Mouse (Mus musculus) spleen, adult 2 months (tissue): ENCODE data around the gene Slc4a7. TPM values are rescaled to one million over a fixed set of nuclear protein-coding genes. Genes with fewer than 3 reads are reported as not detected.

Experiments used
- DNase-seq, 2 experiments: peaks; one replicate each; pipeline versions ENCODE4 v3.0.0 to v3.0.0-alpha.2; 2012 to 2021; ENCODE audit warnings: low spot score in 2 of 2, low read depth in 1 of 2
- H3K27ac ChIP-seq: fragments of 200-500 bp; 2 replicates; pipeline ENCODE4 v1.5.1; 2012; ENCODE audit warnings: low read length, inconsistent platforms; ENCODE audit not compliant: insufficient read depth
- H3K27me3 ChIP-seq: fragments of 200-500 bp; 2 replicates; pipeline ENCODE4 v1.6.1; 2012; ENCODE audit warnings: mild to moderate bottlenecking, moderate library complexity, low read length, inconsistent platforms; ENCODE audit not compliant: control insufficient read depth, insufficient read depth
- H3K36me3 ChIP-seq: fragments of 200-500 bp; 2 replicates; pipeline ENCODE4 v1.6.1; 2012; ENCODE audit warnings: mild to moderate bottlenecking, low read length, inconsistent platforms; ENCODE audit not compliant: control insufficient read depth, insufficient read depth
- H3K4me1 ChIP-seq: fragments of 200-500 bp; 2 replicates; pipeline ENCODE4 v1.6.1; 2011; ENCODE audit warnings: inconsistent platforms; ENCODE audit not compliant: control insufficient read depth, insufficient read depth, insufficient read length
- H3K4me3 ChIP-seq: fragments of 200-500 bp; 2 replicates; pipeline ENCODE4 v1.5.1; 2011; ENCODE audit warnings: mild to moderate bottlenecking, inconsistent platforms; ENCODE audit not compliant: insufficient read depth, insufficient read length; ENCODE audit errors: extremely low read depth
- CTCF ChIP-seq: fragments of 200-500 bp; IDR thresholded peaks from 2 replicates; pipeline ENCODE4 v1.5.1; 2011; ENCODE audit warnings: mild to moderate bottlenecking, inconsistent platforms; ENCODE audit not compliant: insufficient read depth, insufficient read length, insufficient replicate concordance; ENCODE audit errors: extremely low read depth
- POLR2A ChIP-seq: fragments of 200-500 bp; IDR thresholded peaks from 2 replicates; pipeline ENCODE4 v1.6.1; 2011; ENCODE audit warnings: low read depth, low read length, inconsistent platforms
- WGBS: fragments of 180-500 bp; shearing (Covaris S2); methylation state at CpG from one replicate; pipeline ENCODE4 v1.1.7; 2018; 5-methylcytosine and 5-hydroxymethylcytosine counted together
- polyA plus RNA-seq: library from polyadenylated mRNA; depleted of rRNA; stranded (reverse); fragments of >200 nt; gene quantifications from 2 replicates; pipeline ENCODE4 v1.2.3, GENCODE M21; 2012

The Slc4a7 gene
- polyA plus RNA-seq, 1 experiment, result 5.4 TPM

- Histone ChIP-seq H3K27ac (no peak overlapping the region), H3K36me3 (peaks cover 1% of the 10 kb centered on the region; the same call in 1 of the 2 replicates), H3K27me3 (no peaks in the 10 kb centered on the region), H3K4me1 (peaks cover 4% of the 10 kb centered on the region; the same call in 1 of the 2 replicates), H3K4me3 (no peak overlapping the region)
- no peak for DNase-seq
- TF ChIP-seq CTCF (no peak), POLR2A (no peak)
Observed at GRCm38 (mm10) chr14:14714130-14714529, 12.1 kb downstream of the Slc4a7 start.

GRCm38 (mm10) chr14:14715794-14716193 lies 13.7 kb downstream of the Slc4a7 start:
- H3K4me1 ChIP-seq, result peaks cover 4% of the 10 kb centered on the region; the same call in 1 of the 2 replicates
- no peak overlapping the region for H3K4me3 ChIP-seq
- 72% methylated on average over 2 of the region's 2 CpGs for WGBS
- no peak overlapping the region for H3K27ac ChIP-seq
- no peak for DNase-seq
- no peaks in the 10 kb centered on the region for H3K27me3 ChIP-seq
- peaks cover under 1% of the 10 kb centered on the region; the same call in 1 of the 2 replicates for H3K36me3 ChIP-seq
- TF ChIP-seq POLR2A (no peak), CTCF (no peak)

DNA sequence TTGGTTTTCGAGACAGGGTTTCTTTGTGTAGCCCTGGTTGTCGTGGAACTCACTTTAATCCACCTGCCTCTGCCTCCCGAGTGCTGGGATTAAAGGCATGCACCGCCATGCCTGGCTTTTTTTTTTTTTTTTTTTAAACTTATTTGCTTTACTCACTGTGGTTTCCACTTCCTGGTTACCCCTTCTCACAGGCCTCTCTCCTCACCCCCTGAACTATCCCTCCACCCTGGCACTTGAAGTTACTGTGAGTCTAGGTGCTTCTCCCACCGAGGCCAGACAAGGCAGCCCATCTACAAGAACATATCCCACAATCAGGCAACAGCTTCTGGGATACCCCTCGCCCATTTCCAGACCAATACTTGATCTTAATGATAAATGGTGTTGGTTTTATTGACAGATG lies 14.8 kb downstream of the Slc4a7 start:
- Histone ChIP-seq H3K36me3 (no peaks in the 10 kb centered on the region), H3K4me1 (peaks cover 4% of the 10 kb centered on the region; the same call in 1 of the 2 replicates), H3K27ac (no peak overlapping the region), H3K4me3 (no peak overlapping the region), H3K27me3 (no peaks in the 10 kb centered on the region)
- 30% methylated on average over 6 of the region's 6 CpGs for WGBS
- no peak for DNase-seq
- TF ChIP-seq POLR2A (no peak), CTCF (no peak)

DNA sequence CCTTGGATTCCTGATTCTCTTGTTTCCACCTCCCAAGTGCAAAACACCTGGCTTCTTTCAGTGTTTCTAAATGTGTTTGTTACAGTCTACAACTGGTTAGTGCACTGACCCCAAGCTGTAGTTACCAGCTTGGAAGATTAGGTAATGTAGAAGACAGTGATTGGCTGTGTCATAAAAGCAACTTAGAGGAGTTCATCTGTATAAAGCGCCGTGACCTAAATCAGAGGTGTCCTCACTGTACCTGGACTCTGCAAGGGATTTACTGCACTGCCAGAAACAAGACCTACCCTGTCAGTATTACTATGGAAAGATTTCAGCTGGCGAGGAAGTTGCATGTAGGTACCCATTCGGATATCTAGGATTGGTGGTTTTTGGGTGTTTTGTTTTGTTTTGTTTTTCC lies 16.5 kb downstream of the Slc4a7 start:
- Histone ChIP-seq H3K36me3 (no peaks in the 10 kb centered on the region), H3K27ac (no peak overlapping the region), H3K4me3 (no peak overlapping the region), H3K4me1 (peaks cover 4% of the 10 kb centered on the region; the same call in 1 of the 2 replicates), H3K27me3 (no peaks in the 10 kb centered on the region)
- DNase-seq, result no peak
- WGBS, result 93% methylated on average over 4 of the region's 4 CpGs
- TF ChIP-seq CTCF, result no peak
- no peak for TF ChIP-seq POLR2A

DNA sequence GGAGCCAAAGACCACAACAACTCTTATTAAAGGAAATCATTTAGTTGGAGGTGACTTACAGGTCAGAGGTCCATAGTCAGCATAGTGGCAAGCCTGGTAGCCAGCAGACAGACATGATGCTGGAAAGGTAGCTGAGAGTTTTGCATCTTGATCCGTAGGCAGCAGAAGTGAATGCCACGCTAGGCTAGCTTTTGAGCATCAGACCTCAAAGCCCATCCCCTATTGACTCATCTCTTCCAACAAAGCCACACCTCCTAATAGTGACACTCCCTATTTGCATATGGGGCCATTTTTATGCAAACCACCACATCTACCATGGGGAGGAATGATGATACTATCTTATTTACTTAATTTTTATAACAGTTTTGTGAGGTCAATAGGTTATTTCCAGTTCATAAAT lies 79.1 kb downstream of the Slc4a7 start:
- Histone ChIP-seq H3K27ac (no peak overlapping the region), H3K4me3 (no peak overlapping the region), H3K27me3 (no peaks in the 10 kb centered on the region), H3K4me1 (no peaks in the 10 kb centered on the region), H3K36me3 (peaks cover 4% of the 10 kb centered on the region; the same call in 1 of the 2 replicates)
- DNase-seq, result no peak
- TF ChIP-seq POLR2A (no peak), CTCF (no peak)
- WGBS, result 82% methylated on average over 2 of the region's 2 CpGs

DNA sequence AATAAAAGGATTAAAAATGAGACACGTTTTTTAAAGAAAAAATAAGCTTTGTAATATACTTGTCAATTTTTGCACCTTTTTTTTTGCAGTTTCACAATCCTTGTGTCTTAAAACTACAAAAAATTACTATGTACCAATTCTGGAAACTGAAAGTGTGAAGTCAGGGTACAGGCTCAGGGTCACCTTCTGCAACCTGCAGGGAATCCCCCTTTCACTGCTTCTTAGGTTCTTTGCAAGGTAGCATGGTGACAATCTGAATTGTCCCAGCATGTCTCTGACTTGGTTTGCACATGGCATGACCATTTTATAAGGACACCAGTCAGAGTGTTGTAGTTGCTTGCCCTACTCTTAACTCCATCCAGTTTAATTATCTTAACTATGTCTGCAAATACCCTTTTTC lies 82.1 kb downstream of the Slc4a7 start:
- DNase-seq, result no peak
- Histone ChIP-seq H3K36me3 (peaks cover 8% of the 10 kb centered on the region), H3K4me3 (no peak overlapping the region), H3K27ac (no peak overlapping the region), H3K4me1 (no peaks in the 10 kb centered on the region), H3K27me3 (no peaks in the 10 kb centered on the region)
- WGBS, result 81% methylated on average over 1 of the region's 1 CpGs
- no peak for TF ChIP-seq CTCF
- no peak for TF ChIP-seq POLR2A

DNA sequence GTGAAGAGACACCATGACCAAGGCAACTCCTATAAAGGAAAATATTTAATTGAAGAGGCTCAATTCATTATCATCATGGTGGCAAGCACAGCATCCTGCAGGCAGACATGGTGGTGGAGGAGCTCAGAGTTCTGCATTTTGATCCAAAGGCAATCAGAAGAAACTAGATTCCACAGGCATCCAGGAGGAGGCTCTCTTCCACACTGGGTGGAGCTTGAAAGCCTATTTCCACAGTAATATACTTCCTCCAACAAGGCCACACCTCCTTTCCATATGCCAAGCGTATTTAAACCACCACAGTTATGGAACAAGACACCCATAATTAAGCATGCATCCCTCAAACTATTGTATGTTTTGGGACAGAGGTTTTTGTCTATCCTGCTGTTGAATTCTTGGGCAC lies 84.9 kb downstream of the Slc4a7 start:
- TF ChIP-seq CTCF, result no peak
- no peak for TF ChIP-seq POLR2A
- H3K36me3 ChIP-seq, result peaks cover 10% of the 10 kb centered on the region
- 89% methylated on average over 1 of the region's 1 CpGs for WGBS
- no peaks in the 10 kb centered on the region for H3K27me3 ChIP-seq
- H3K4me1 ChIP-seq, result no peaks in the 10 kb centered on the region
- H3K27ac ChIP-seq, result no peak overlapping the region
- no peak overlapping the region for H3K4me3 ChIP-seq
- no peak for DNase-seq
